Mouse (Mus musculus): Measurements from ENCODE around the gene Dgcr6. TPM values are rescaled to one million over a fixed set of nuclear protein-coding genes. Genes with fewer than 3 reads are reported as not detected.

The Dgcr6 gene
- total and polyA plus RNA-seq, 2 experiments from 2014 or later = 23.0 to 83.5 TPM

- Histone ChIP-seq H3K9ac (replicated peaks; ENCODE audit: low read depth, low read length) (no peak overlapping the region), H3K4me1 (ENCODE audit: control insufficient read depth, insufficient read depth) (no peaks in the 10 kb centered on the region), H3K4me3 (ENCODE audit: low read depth, low read length) (no peak overlapping the region), H3K4me2 (ENCODE audit: low read depth, low read length) (no peak overlapping the region), H3K9me3 (replicated peaks; ENCODE audit: control insufficient read depth, low read length) (no peaks in the 10 kb centered on the region), H3K27ac (ENCODE audit: low read depth) (no peak overlapping the region), H3K27me3 (ENCODE audit: control insufficient read depth, insufficient read depth, low read length) (no peaks in the 10 kb centered on the region), H3K36me3 (replicated peaks; ENCODE audit: control insufficient read depth, insufficient read depth, low read length) (no peaks in the 10 kb centered on the region)
- DNase-seq (ENCODE audit: low spot score) = no peak
- no peak for ATAC-seq (ENCODE audit: insufficient read depth, low read depth)
- TF ChIP-seq EP300 (IDR thresholded peaks at IDR 0.05; ENCODE audit: low read depth) (no peak), CTCF (IDR thresholded peaks at IDR 0.05; ENCODE audit: low read depth) (no peak)
- WGBS = 73% methylated on average over 1 of the region's 1 CpGs
These were observed 29.6 kb downstream of the Dgcr6 start for GRCm38 (mm10) chr16:18082291-18082690.

GRCm38 (mm10) chr16:18083231-18083951 is 30.7 kb downstream of the Dgcr6 start:
- H3K36me3 ChIP-seq (replicated peaks; ENCODE audit: control insufficient read depth, insufficient read depth, low read length) = no peaks in the 10 kb centered on the region
- H3K4me1 ChIP-seq (ENCODE audit: control insufficient read depth, insufficient read depth) = peaks cover 4% of the 10 kb centered on the region; the same call in 1 of the 2 replicates
- H3K9me3 ChIP-seq (replicated peaks; ENCODE audit: control insufficient read depth, low read length) = no peaks in the 10 kb centered on the region
- 0 out of 2 replicates have a peak, but pooled peaks cover 5% of the 10 kb centered on the region for H3K27me3 ChIP-seq (ENCODE audit: control insufficient read depth, insufficient read depth, low read length)
- DNase-seq (ENCODE audit: low spot score) = peak; percentile 36
- no peak overlapping the region for H3K4me3 ChIP-seq (ENCODE audit: low read depth, low read length)
- no peak overlapping the region for H3K4me2 ChIP-seq (ENCODE audit: low read depth, low read length)
- H3K9ac ChIP-seq (replicated peaks; ENCODE audit: low read depth, low read length) = no peak overlapping the region
- TF ChIP-seq CTCF (IDR thresholded peaks at IDR 0.05; ENCODE audit: low read depth) = no peak
- peak; percentile 74; the same call in 1 of the 2 replicates for TF ChIP-seq EP300 (IDR thresholded peaks at IDR 0.05; ENCODE audit: low read depth)
- peak overlapping the region; percentile 65 for H3K27ac ChIP-seq (ENCODE audit: low read depth)
- peak; percentile 74 for ATAC-seq (ENCODE audit: insufficient read depth, low read depth)
- WGBS = 67% methylated on average over 18 of the region's 18 CpGs

GRCm38 (mm10) chr16:18084262-18084661 is 31.6 kb downstream of the Dgcr6 start:
- no peak overlapping the region for H3K27ac ChIP-seq (ENCODE audit: low read depth)
- H3K4me3 ChIP-seq (ENCODE audit: low read depth, low read length) = no peak overlapping the region
- WGBS = 89% methylated on average over 7 of the region's 7 CpGs
- TF ChIP-seq CTCF (IDR thresholded peaks at IDR 0.05; ENCODE audit: low read depth) (no peak), EP300 (IDR thresholded peaks at IDR 0.05; ENCODE audit: low read depth) (no peak)
- H3K4me1 ChIP-seq (ENCODE audit: control insufficient read depth, insufficient read depth) = peaks cover 11% of the 10 kb centered on the region; the same call in 1 of the 2 replicates
- no peak overlapping the region for H3K9ac ChIP-seq (replicated peaks; ENCODE audit: low read depth, low read length)
- no peak overlapping the region for H3K4me2 ChIP-seq (ENCODE audit: low read depth, low read length)
- H3K36me3 ChIP-seq (replicated peaks; ENCODE audit: control insufficient read depth, insufficient read depth, low read length) = no peaks in the 10 kb centered on the region
- no peak for ATAC-seq (ENCODE audit: insufficient read depth, low read depth)
- H3K9me3 ChIP-seq (replicated peaks; ENCODE audit: control insufficient read depth, low read length) = no peaks in the 10 kb centered on the region
- 0 out of 2 replicates have a peak, but pooled peaks cover 5% of the 10 kb centered on the region for H3K27me3 ChIP-seq (ENCODE audit: control insufficient read depth, insufficient read depth, low read length)
- DNase-seq (ENCODE audit: low spot score) = no peak

GRCm38 (mm10) chr16:18087101-18087500 is 34.4 kb downstream of the Dgcr6 start:
- H3K27me3 ChIP-seq (ENCODE audit: control insufficient read depth, insufficient read depth, low read length) = 0 out of 2 replicates have a peak, but pooled peaks cover 5% of the 10 kb centered on the region
- H3K36me3 ChIP-seq (replicated peaks; ENCODE audit: control insufficient read depth, insufficient read depth, low read length) = no peaks in the 10 kb centered on the region
- H3K4me1 ChIP-seq (ENCODE audit: control insufficient read depth, insufficient read depth) = peaks cover 15% of the 10 kb centered on the region; the same call in 1 of the 2 replicates
- H3K4me3 ChIP-seq (ENCODE audit: low read depth, low read length) = no peak overlapping the region
- ATAC-seq (ENCODE audit: insufficient read depth, low read depth) (no peak), DNase-seq (ENCODE audit: low spot score) (no peak)
- H3K9me3 ChIP-seq (replicated peaks; ENCODE audit: control insufficient read depth, low read length) = no peaks in the 10 kb centered on the region
- no peak overlapping the region for H3K27ac ChIP-seq (ENCODE audit: low read depth)
- TF ChIP-seq CTCF (IDR thresholded peaks at IDR 0.05; ENCODE audit: low read depth) (no peak), EP300 (IDR thresholded peaks at IDR 0.05; ENCODE audit: low read depth) (no peak)
- no peak overlapping the region for H3K9ac ChIP-seq (replicated peaks; ENCODE audit: low read depth, low read length)
- no peak overlapping the region for H3K4me2 ChIP-seq (ENCODE audit: low read depth, low read length)
- WGBS = 61% methylated on average over 5 of the region's 5 CpGs

- no peaks in the 10 kb centered on the region for H3K27me3 ChIP-seq (ENCODE audit: control insufficient read depth, insufficient read depth, low read length)
- no peak overlapping the region for H3K27ac ChIP-seq (ENCODE audit: low read depth)
These were observed 43.7 kb downstream of the Dgcr6 start for GRCm38 (mm10) chr16:18096348-18096747.

More at GRCm38 (mm10) chr16:18096348-18096747, 43.7 kb downstream of the Dgcr6 start:
- DNase-seq (ENCODE audit: low spot score) (peak; percentile 63), ATAC-seq (ENCODE audit: insufficient read depth, low read depth) (peak; percentile 87; the same call in 1 of the 2 replicates)
- Histone ChIP-seq H3K4me1 (ENCODE audit: control insufficient read depth, insufficient read depth) (0 out of 2 replicates have a peak, but pooled peaks cover 5% of the 10 kb centered on the region), H3K36me3 (replicated peaks; ENCODE audit: control insufficient read depth, insufficient read depth, low read length) (no peaks in the 10 kb centered on the region), H3K9me3 (replicated peaks; ENCODE audit: control insufficient read depth, low read length) (0 out of 2 replicates have a peak, but pooled peaks cover 4% of the 10 kb centered on the region), H3K4me2 (ENCODE audit: low read depth, low read length) (no peak overlapping the region), H3K4me3 (ENCODE audit: low read depth, low read length) (no peak overlapping the region), H3K9ac (replicated peaks; ENCODE audit: low read depth, low read length) (no peak overlapping the region)
- WGBS = 25% methylated on average over 5 of the region's 5 CpGs
- no peak for TF ChIP-seq CTCF (IDR thresholded peaks at IDR 0.05; ENCODE audit: low read depth)
- no peak for TF ChIP-seq EP300 (IDR thresholded peaks at IDR 0.05; ENCODE audit: low read depth)

Data from heart, postnatal 0 days (tissue).